Mouse (Mus musculus) forebrain, embryonic 11.5 days (tissue): ENCODE data around the gene Rft1. TPM values are rescaled to one million over a fixed set of nuclear protein-coding genes. Genes with fewer than 3 reads are reported as not detected.

Experiments
- ATAC-seq: fragments of 200-750 bp; cut with Nextera tagmentation; replicated peaks from 2 replicates; pipeline ENCODE4 v1.8.0; 2017; ENCODE audit warnings: moderate TSS enrichment; ENCODE audit not compliant: low FRiP score
- DNase-seq: peaks from one replicate; pipeline ENCODE4 v3.0.0-alpha.2; 2017; ENCODE audit warnings: low spot score
- H3K27ac ChIP-seq: fragments of 300-500 bp; sonication (generic); 2 replicates; pipeline ENCODE4 v1.5.1; 2014; ENCODE audit warnings: low read depth, low read length
- H3K27me3 ChIP-seq: fragments of 300-500 bp; sonication (generic); 2 replicates; pipeline ENCODE4 v1.6.1; 2014; ENCODE audit warnings: mild to moderate bottlenecking, low read length, mixed read lengths; ENCODE audit not compliant: control insufficient read depth, insufficient read depth
- H3K36me3 ChIP-seq: fragments of 300-500 bp; sonication (generic); 2 replicates; pipeline ENCODE4 v1.6.1; 2014; ENCODE audit warnings: mild to moderate bottlenecking, low read length, moderate library complexity, mixed read lengths; ENCODE audit not compliant: control insufficient read depth, insufficient read depth
- H3K4me1 ChIP-seq: fragments of 300-500 bp; sonication (generic); replicated peaks from 2 replicates; pipeline ENCODE4 v1.6.1; 2014; ENCODE audit warnings: low read length, mixed read lengths; ENCODE audit not compliant: control insufficient read depth, insufficient read depth
- H3K4me2 ChIP-seq: fragments of 300-500 bp; sonication (generic); 2 replicates; pipeline ENCODE4 v1.6.1; 2014; ENCODE audit warnings: low read depth, mild to moderate bottlenecking, low read length, moderate library complexity, mixed read lengths; ENCODE audit not compliant: severe bottlenecking
- H3K4me3 ChIP-seq: fragments of 300-500 bp; sonication (generic); 2 replicates; pipeline ENCODE4 v1.5.1; 2014; ENCODE audit warnings: low read depth, low read length
- H3K9ac ChIP-seq: fragments of 300-500 bp; sonication (generic); 2 replicates; pipeline ENCODE4 v1.6.1; 2014; ENCODE audit warnings: low read length
- H3K9me3 ChIP-seq: fragments of 300-500 bp; sonication (generic); 2 replicates; pipeline ENCODE4 v1.6.1; 2016; ENCODE audit warnings: low read length, mixed read lengths; ENCODE audit not compliant: control insufficient read depth
- WGBS: fragments of 180-500 bp; shearing (Covaris S2); extraction: QIAGEN DNeasy Blood & Tissue Kit; methylation state at CpG from one replicate; pipeline ENCODE4 v1.1.7; 2014; 5-methylcytosine and 5-hydroxymethylcytosine counted together
- polyA plus RNA-seq: library from polyadenylated mRNA; unstranded; fragments of >200 nt; fragmentation: Nextera tagmentation; extraction: Ambion mirVana; gene quantifications from 2 replicates; pipeline ENCODE4 v1.2.1, GENCODE M21; 2014

Gene Rft1
- polyA plus RNA-seq, 1 experiment from 2014 or later: 11.4 TPM

DNA sequence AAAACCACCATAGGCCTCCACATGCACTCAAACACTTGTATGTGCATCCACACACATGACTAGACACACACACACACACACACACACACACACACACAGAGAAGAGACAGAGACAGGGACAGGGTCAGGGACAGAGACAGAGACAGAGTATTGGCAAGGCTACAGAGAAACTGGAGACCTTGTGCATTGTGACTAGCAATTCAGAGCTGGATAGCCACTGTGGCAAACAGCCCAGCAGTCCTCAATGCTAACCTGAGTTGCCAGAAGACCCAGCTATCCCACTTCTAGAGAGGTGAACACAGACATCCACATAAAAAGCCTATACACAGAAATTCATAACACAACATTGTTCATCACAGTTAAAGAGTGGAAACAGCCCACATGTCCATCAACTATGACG, 7.7 kb upstream of the Rft1 start:
- DNase-seq (no peak), ATAC-seq (no peak)
- Histone ChIP-seq H3K36me3 (no peaks in the 10 kb centered on the region), H3K9me3 (no peaks in the 10 kb centered on the region), H3K27ac (no peak overlapping the region), H3K27me3 (no peaks in the 10 kb centered on the region), H3K9ac (no peak overlapping the region), H3K4me3 (no peak overlapping the region), H3K4me2 (no peak overlapping the region), H3K4me1 (no peaks in the 10 kb centered on the region)
- 69% methylated on average over 1 of the region's 1 CpGs for WGBS

DNA sequence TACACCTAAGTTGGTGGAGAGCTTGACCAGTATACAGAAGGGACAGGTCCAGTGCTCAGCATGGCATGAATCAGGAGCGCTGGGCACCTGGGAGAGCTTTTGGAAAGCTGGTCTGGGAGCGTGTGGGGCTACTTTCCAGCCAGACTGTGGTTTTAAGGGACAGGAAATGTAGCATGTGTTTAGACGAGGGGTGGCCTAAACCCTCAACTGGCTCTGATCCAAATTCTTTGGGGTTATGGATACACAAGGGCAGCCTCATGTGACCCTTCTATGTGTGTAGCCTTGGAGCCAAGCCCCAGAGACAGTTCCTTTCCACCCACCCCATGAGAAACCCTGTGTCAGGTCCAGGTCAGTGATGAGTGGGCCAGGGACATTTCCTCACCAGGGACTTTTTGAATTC, 5.7 kb upstream of the Rft1 start:
- no peak overlapping the region for H3K4me2 ChIP-seq
- 79% methylated on average over 3 of the region's 3 CpGs for WGBS

DNA sequence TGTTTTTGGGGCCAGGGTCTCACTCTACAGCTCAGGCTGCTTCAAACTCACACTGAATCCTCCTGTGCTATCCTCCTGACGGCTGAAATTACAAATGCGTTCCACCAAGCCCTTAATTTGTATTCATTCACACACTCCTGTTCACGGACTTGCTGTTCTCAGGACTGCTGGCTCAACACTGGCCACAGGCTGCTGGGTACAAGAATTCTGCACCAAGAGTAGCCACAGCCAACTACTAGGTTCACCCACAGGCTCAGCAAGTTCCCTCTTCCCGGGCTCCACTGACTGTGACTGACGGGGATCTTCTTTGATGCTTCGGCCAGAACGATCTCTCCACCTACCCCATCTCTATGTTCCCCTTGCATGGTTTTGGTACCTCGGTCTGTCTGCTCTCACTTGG, 4.4 kb upstream of the Rft1 start:
- Histone ChIP-seq H3K36me3 (no peaks in the 10 kb centered on the region), H3K4me2 (no peak overlapping the region), H3K9ac (no peak overlapping the region), H3K27ac (no peak overlapping the region), H3K4me1 (no peaks in the 10 kb centered on the region; the same call in 1 of the 2 replicates), H3K27me3 (no peaks in the 10 kb centered on the region), H3K4me3 (no peak overlapping the region), H3K9me3 (no peaks in the 10 kb centered on the region)
- 81% methylated on average over 8 of the region's 8 CpGs for WGBS
- ATAC-seq (no peak), DNase-seq (no peak)

More for the DNA sequence above, 5.7 kb upstream of the Rft1 start:
- Histone ChIP-seq H3K4me1 (no peaks in the 10 kb centered on the region), H3K9ac (no peak overlapping the region), H3K9me3 (no peaks in the 10 kb centered on the region), H3K27me3 (no peaks in the 10 kb centered on the region), H3K27ac (no peak overlapping the region), H3K36me3 (no peaks in the 10 kb centered on the region), H3K4me3 (no peak overlapping the region)
- DNase-seq (no peak), ATAC-seq (no peak)

DNA sequence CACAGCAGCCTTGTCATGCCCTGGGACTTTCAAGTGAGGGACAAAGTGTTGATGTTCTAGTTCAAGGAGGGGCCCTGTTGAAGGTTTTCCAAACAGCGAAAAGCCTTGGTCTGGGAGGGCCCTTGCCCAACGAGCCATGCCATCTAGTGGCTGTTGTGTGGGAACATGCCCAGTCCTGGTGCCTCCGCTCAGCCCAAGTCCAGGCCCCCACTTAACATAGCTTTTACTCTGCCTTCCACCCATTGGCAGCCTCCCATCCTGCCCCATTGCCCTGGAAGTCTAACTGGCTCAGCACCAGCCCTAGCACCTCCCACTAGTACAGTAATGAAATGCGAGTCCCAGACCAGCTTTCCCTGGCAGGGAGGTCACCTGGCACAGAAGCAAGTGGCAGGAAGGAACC, 3.2 kb upstream of the Rft1 start:
- no peaks in the 10 kb centered on the region for H3K9me3 ChIP-seq
- ATAC-seq: no peak
- no peak overlapping the region for H3K9ac ChIP-seq
- no peak overlapping the region for H3K4me3 ChIP-seq
- DNase-seq: no peak
- H3K27ac ChIP-seq: no peak overlapping the region
- WGBS: 27% methylated on average over 4 of the region's 4 CpGs
- no peaks in the 10 kb centered on the region for H3K36me3 ChIP-seq
- no peaks in the 10 kb centered on the region for H3K27me3 ChIP-seq
- H3K4me1 ChIP-seq: no peaks in the 10 kb centered on the region; the same call in 1 of the 2 replicates
- H3K4me2 ChIP-seq: no peak overlapping the region

DNA sequence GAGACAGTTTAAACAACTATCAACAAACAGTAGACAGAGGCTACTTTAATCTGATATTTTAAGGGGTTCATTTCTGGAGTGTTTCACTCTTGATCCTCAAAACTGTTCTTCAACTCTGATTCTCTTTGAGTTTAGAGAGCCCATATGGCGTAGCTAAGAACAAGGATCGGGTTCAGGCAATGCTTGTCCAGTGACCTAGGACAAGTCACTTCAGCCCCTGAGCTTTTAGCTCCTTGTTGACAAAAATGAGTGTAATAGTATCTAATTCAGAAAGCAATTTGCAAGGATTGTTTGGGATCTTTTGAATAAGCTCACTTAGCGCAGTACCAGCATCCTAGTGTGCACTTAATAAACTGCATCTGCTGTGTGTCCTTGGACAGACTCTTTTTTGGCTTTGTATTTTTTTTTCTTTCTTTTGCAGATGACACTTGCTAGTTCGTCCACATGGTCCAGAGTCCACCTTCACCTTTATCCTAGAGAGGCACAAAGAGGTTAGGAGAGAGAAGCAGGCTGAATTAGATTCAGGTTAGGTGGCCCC, 600 bp downstream of the Rft1 start:
- no peaks in the 10 kb centered on the region; the same call in 1 of the 2 replicates for H3K4me1 ChIP-seq
- DNase-seq: no peak
- peak overlapping the region; percentile 91 for H3K4me3 ChIP-seq
- H3K27me3 ChIP-seq: no peaks in the 10 kb centered on the region
- WGBS: 49% methylated on average over 4 of the region's 4 CpGs
- H3K27ac ChIP-seq: peak overlapping the region; percentile 66; the same call in 1 of the 2 replicates
- no peaks in the 10 kb centered on the region for H3K36me3 ChIP-seq
- no peak for ATAC-seq
- peak overlapping the region; percentile 80 for H3K4me2 ChIP-seq
- H3K9me3 ChIP-seq: no peaks in the 10 kb centered on the region
- H3K9ac ChIP-seq: peak overlapping the region; percentile 99

- Histone ChIP-seq H3K4me3 (no peak overlapping the region), H3K36me3 (no peaks in the 10 kb centered on the region), H3K4me1 (no peaks in the 10 kb centered on the region; the same call in 1 of the 2 replicates), H3K9ac (no peak overlapping the region), H3K27ac (no peak overlapping the region), H3K9me3 (no peaks in the 10 kb centered on the region), H3K27me3 (no peaks in the 10 kb centered on the region), H3K4me2 (no peak overlapping the region)
- ATAC-seq (no peak), DNase-seq (no peak)
- WGBS: 100% methylated on average over 1 of the region's 1 CpGs
Measured at GRCm38 (mm10) chr14:30655531-30655930, 1.4 kb downstream of the Rft1 start.

DNA sequence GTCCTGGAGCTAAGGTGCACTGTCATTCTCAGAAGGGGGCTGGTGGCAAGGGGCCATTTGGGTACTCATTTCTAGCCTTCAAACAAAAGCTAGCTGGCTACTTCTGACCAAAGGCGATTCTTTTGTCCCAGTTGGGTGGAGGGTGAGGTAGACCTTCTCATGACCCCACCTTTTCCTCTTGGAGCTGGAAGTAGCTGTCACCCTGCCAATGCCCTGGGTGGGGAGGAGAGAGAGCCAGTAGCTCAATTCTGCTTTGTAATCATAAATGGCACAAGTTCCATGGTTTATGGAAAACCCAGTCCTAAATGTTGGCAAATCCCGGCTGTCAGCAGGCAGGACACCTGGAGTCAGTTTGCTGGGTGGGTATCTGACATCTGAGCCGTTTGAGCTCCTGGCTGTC, 11.9 kb downstream of the Rft1 start:
- H3K4me2 ChIP-seq: no peak overlapping the region
- H3K9ac ChIP-seq: no peak overlapping the region
- ATAC-seq (no peak), DNase-seq (no peak)
- no peaks in the 10 kb centered on the region for H3K9me3 ChIP-seq
- 76% methylated on average over 3 of the region's 3 CpGs for WGBS
- H3K27me3 ChIP-seq: no peaks in the 10 kb centered on the region
- no peaks in the 10 kb centered on the region; the same call in 1 of the 2 replicates for H3K36me3 ChIP-seq
- H3K27ac ChIP-seq: no peak overlapping the region
- H3K4me1 ChIP-seq: no peaks in the 10 kb centered on the region
- no peak overlapping the region for H3K4me3 ChIP-seq

DNA sequence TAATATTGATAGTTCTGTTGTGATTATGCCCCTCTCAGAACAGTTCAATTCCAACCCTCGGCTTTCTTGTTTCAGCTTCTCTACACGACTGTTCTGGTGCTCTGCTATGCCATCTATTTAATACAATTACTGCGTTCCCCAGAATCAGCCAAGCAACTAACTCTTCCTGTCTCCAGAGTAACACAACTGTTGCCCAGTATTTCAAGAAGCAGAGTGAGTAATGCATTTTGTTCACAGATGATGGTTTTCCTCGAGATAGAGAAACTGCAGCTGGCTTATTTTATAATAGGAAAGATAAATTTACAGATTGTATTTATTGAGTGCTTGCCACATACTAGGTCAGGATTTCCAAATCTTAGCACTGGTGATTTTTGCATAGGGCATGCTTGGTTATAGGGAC, 12.4 kb downstream of the Rft1 start:
- WGBS: 87% methylated on average over 4 of the region's 4 CpGs
- Histone ChIP-seq H3K9ac (no peak overlapping the region), H3K4me2 (no peak overlapping the region), H3K4me3 (no peak overlapping the region), H3K9me3 (no peaks in the 10 kb centered on the region), H3K27me3 (no peaks in the 10 kb centered on the region), H3K27ac (no peak overlapping the region), H3K36me3 (no peaks in the 10 kb centered on the region; the same call in 1 of the 2 replicates), H3K4me1 (no peaks in the 10 kb centered on the region)
- no peak for DNase-seq
- no peak for ATAC-seq

DNA sequence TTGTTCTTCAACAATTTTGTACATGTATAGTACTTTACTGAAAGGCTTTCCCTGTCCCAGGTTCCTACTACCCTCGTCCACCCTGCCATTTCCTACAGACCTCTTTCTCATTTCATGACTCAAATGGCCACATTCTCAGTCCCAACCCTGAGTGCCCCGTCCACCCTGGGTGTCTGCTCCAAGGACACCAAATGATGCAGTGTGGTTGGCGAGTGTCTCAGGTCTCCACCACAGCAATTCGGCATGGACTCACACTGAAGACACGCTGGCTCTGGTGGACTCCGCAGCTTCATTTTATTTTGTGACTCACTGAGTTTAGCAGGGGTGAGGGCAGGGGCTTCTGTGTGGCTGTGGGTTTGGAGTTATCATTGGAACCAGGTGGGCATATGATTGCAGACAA, 16.0 kb downstream of the Rft1 start:
- no peak overlapping the region for H3K4me2 ChIP-seq
- H3K36me3 ChIP-seq: no peaks in the 10 kb centered on the region
- H3K27me3 ChIP-seq: no peaks in the 10 kb centered on the region
- H3K4me1 ChIP-seq: no peaks in the 10 kb centered on the region
- DNase-seq (no peak), ATAC-seq (no peak)
- H3K27ac ChIP-seq: no peak overlapping the region
- no peaks in the 10 kb centered on the region for H3K9me3 ChIP-seq
- no peak overlapping the region for H3K4me3 ChIP-seq
- no peak overlapping the region for H3K9ac ChIP-seq
- whole genome bisulfite sequencing: 90% methylated on average over 6 of the region's 6 CpGs
